Mouse (Mus musculus) thymus, postnatal 0 days (tissue): ENCODE results near the gene Il1r1. TPM values are rescaled to one million over a fixed set of nuclear protein-coding genes. Genes with fewer than 3 reads are reported as not detected.

ENCODE experiments used
- DNase-seq: peaks from one replicate; pipeline ENCODE4 v3.0.0-alpha.2; 2015; ENCODE audit warnings: low spot score
- polyA plus RNA-seq: library from polyadenylated mRNA; unstranded; fragments of >200 nt; fragmentation: Nextera tagmentation; extraction: Ambion mirVana; gene quantifications from 2 replicates; pipeline ENCODE4 v1.2.1, GENCODE M21; 2015

The Il1r1 gene
- polyA plus RNA-seq, 1 experiment from 2014 or later: 7.5 TPM

GRCm38 (mm10) chr1:40311625-40312024 lies 86.7 kb downstream of the Il1r1 start:
- DNase-seq: no peak

GRCm38 (mm10) chr1:40314016-40314415 lies 89.1 kb downstream of the Il1r1 start:
- no peak for DNase-seq

GRCm38 (mm10) chr1:40317657-40318056 lies 92.8 kb downstream of the Il1r1 start:
- no peak for DNase-seq

GRCm38 (mm10) chr1:40321824-40322223 lies 96.9 kb downstream of the Il1r1 start:
- DNase-seq: no peak

- no peak for DNase-seq
Observed at GRCm38 (mm10) chr1:40322543-40322942, 97.7 kb downstream of the Il1r1 start.

- peak; percentile 48 for DNase-seq
Observed at GRCm38 (mm10) chr1:40324457-40324856, 99.6 kb downstream of the Il1r1 start, which contains the start of gene Il1rl2. Il1rl2 (plus strand) TSS chr1:40324610.

- peak; percentile 45 for DNase-seq
Observed at GRCm38 (mm10) chr1:40324955-40325702, 100.2 kb downstream of the Il1r1 start.

- no peak for DNase-seq
Observed at GRCm38 (mm10) chr1:40325711-40326327, 100.9 kb downstream of the Il1r1 start.

GRCm38 (mm10) chr1:40327604-40328003 lies 102.7 kb downstream of the Il1r1 start:
- DNase-seq: no peak

- DNase-seq: no peak
Observed at GRCm38 (mm10) chr1:40329526-40329925, 104.6 kb downstream of the Il1r1 start.

- DNase-seq: no peak
Observed at GRCm38 (mm10) chr1:40330181-40330580, 105.3 kb downstream of the Il1r1 start.

GRCm38 (mm10) chr1:40339346-40339745 lies 114.5 kb downstream of the Il1r1 start:
- no peak for DNase-seq

GRCm38 (mm10) chr1:40340102-40340501 lies 115.2 kb downstream of the Il1r1 start:
- no peak for DNase-seq

GRCm38 (mm10) chr1:40352158-40352903 lies 127.5 kb downstream of the Il1r1 start:
- no peak for DNase-seq

GRCm38 (mm10) chr1:40352904-40353286 lies 128.0 kb downstream of the Il1r1 start:
- DNase-seq: no peak

- no peak for DNase-seq
Observed at GRCm38 (mm10) chr1:40354665-40355064, 129.8 kb downstream of the Il1r1 start.

GRCm38 (mm10) chr1:40355431-40355843 lies 130.6 kb downstream of the Il1r1 start:
- DNase-seq: no peak

GRCm38 (mm10) chr1:40355904-40356521 lies 131.1 kb downstream of the Il1r1 start:
- peak; percentile 5 for DNase-seq

- DNase-seq: no peak
Observed at GRCm38 (mm10) chr1:40357921-40358320, 133.0 kb downstream of the Il1r1 start.

GRCm38 (mm10) chr1:40358351-40358750 lies 133.5 kb downstream of the Il1r1 start:
- DNase-seq: no peak

- no peak for DNase-seq
Observed at GRCm38 (mm10) chr1:40358771-40359181, 133.9 kb downstream of the Il1r1 start.

- DNase-seq: no peak
Observed at GRCm38 (mm10) chr1:40359731-40360130, 134.9 kb downstream of the Il1r1 start.
